Mouse (Mus musculus) urinary bladder, postnatal 14 days (tissue): ENCODE data around the gene Gnat1.
A peak's percentile ranks its signal among the peaks of the same experiment; 100 is the strongest.

Source experiments
- DNase-seq: peaks from one replicate; pipeline ENCODE4 v3.0.0; 2021; ENCODE audit warnings: low spot score

The Gnat1 gene

GRCm38 (mm10) chr9:107674609-107675429 lies 4.7 kb downstream of the Gnat1 start:
- no peak for DNase-seq

- no peak for DNase-seq
Measured at GRCm38 (mm10) chr9:107670259-107670658, 9.3 kb downstream of the Gnat1 start.

GRCm38 (mm10) chr9:107669480-107669945 lies 10.0 kb downstream of the Gnat1 start, which contains the start of gene Slc38a3:
Gene Slc38a3 (minus strand): TSS chr9:107669530.
- no peak for DNase-seq

GRCm38 (mm10) chr9:107668916-107669315 lies 10.6 kb downstream of the Gnat1 start:
- no peak for DNase-seq

GRCm38 (mm10) chr9:107668011-107668410 lies 11.5 kb downstream of the Gnat1 start:
- DNase-seq, result no peak

- no peak for DNase-seq
Measured at GRCm38 (mm10) chr9:107667219-107667618, 12.3 kb downstream of the Gnat1 start.

- DNase-seq, result no peak
Measured at GRCm38 (mm10) chr9:107666751-107667205, 12.7 kb downstream of the Gnat1 start.

GRCm38 (mm10) chr9:107665308-107665707 lies 14.2 kb downstream of the Gnat1 start:
- DNase-seq, result no peak

- DNase-seq, result no peak
Measured at GRCm38 (mm10) chr9:107663525-107663924, 16.0 kb downstream of the Gnat1 start.

- no peak for DNase-seq
Measured at GRCm38 (mm10) chr9:107662342-107662741, 17.2 kb downstream of the Gnat1 start.

GRCm38 (mm10) chr9:107660777-107661176 lies 18.7 kb downstream of the Gnat1 start:
- DNase-seq, result no peak

GRCm38 (mm10) chr9:107659961-107660360 lies 19.6 kb downstream of the Gnat1 start:
- DNase-seq, result no peak

- no peak for DNase-seq
Measured at GRCm38 (mm10) chr9:107659551-107659950, 20.0 kb downstream of the Gnat1 start.

- DNase-seq, result no peak
Measured at GRCm38 (mm10) chr9:107658096-107658495, 21.4 kb downstream of the Gnat1 start.

- DNase-seq, result no peak
Measured at GRCm38 (mm10) chr9:107657144-107657543, 22.4 kb downstream of the Gnat1 start.

- no peak for DNase-seq
Measured at GRCm38 (mm10) chr9:107654585-107654984, 24.9 kb downstream of the Gnat1 start.

GRCm38 (mm10) chr9:107653474-107653873 lies 26.0 kb downstream of the Gnat1 start:
- no peak for DNase-seq

- no peak for DNase-seq
Measured at GRCm38 (mm10) chr9:107650708-107651481, 28.6 kb downstream of the Gnat1 start.

- DNase-seq, result no peak
Measured at GRCm38 (mm10) chr9:107650225-107650624, 29.3 kb downstream of the Gnat1 start.

- no peak for DNase-seq
Measured at GRCm38 (mm10) chr9:107648767-107649166, 30.7 kb downstream of the Gnat1 start.

GRCm38 (mm10) chr9:107646975-107647374 lies 32.5 kb downstream of the Gnat1 start:
- no peak for DNase-seq

GRCm38 (mm10) chr9:107645577-107645976 lies 33.9 kb downstream of the Gnat1 start:
- DNase-seq, result peak; percentile 77

GRCm38 (mm10) chr9:107645153-107645510 lies 34.4 kb downstream of the Gnat1 start:
- DNase-seq, result no peak
